Comparison of ENCODE assay signal across 17 mouse cellular contexts in genomic region chr9:58690701-58691100, GRCm38 (mm10). TPM values are rescaled to one million over a fixed set of nuclear protein-coding genes. Genes with fewer than 3 reads are reported as not detected.
"Had no signal": no experiment of that assay in that cellular context is flagged by ENCODE, and none has a peak within 500 bp of the region (broad histone marks: within the 10 kb centered on the region; RNA-seq: fewer than 3 reads in every experiment).

No protein-coding gene starts in this region.

- DNase-seq: retina, postnatal 1 day; right cerebral cortex, adult 18-20 months; right cerebral cortex, postnatal 14 days; right cerebral cortex, postnatal 25 days; right cerebral cortex, postnatal 4 days; spleen, adult 18-20 months; thymus, adult 18-20 months; thymus, adult 2 months; thymus, postnatal 14 days; thymus, postnatal 25 days; thymus, postnatal 36 days; thymus, postnatal 4 days had no signal

- H3K4me3 ChIP-seq: neural tube, embryonic 13.5 days; neural tube, embryonic 15.5 days; stomach, embryonic 15.5 days had no signal

- H3K27ac ChIP-seq: neural tube, embryonic 13.5 days; neural tube, embryonic 15.5 days; stomach, embryonic 15.5 days; stomach, postnatal 0 days had no signal

- H3K4me1 ChIP-seq: neural tube, embryonic 13.5 days; stomach, embryonic 15.5 days had no signal

- H3K27me3 ChIP-seq: neural tube, embryonic 13.5 days; neural tube, embryonic 15.5 days; stomach, embryonic 15.5 days had no signal

- H3K36me3 ChIP-seq: neural tube, embryonic 13.5 days; neural tube, embryonic 15.5 days; stomach, embryonic 15.5 days had no signal

- H3K9me3 ChIP-seq: neural tube, embryonic 13.5 days; neural tube, embryonic 15.5 days; stomach, embryonic 15.5 days had no signal

RNA-seq across cellular contexts. Expression of gene Rec114, which starts 53.1 kb away (rescaled TPM):
- polyA plus RNA-seq: small intestine, adult 2 months; thymus, adult 2 months had no signal
